Mouse (Mus musculus) limb, embryonic 11.5 days (tissue): ENCODE results near the gene Cst6. TPM values are rescaled to one million over a fixed set of nuclear protein-coding genes. Genes with fewer than 3 reads are reported as not detected.
A peak's percentile ranks its signal among the peaks of the same experiment; 100 is the strongest.

Source experiments
- ATAC-seq: fragments of 200-750 bp; cut with Nextera tagmentation; 2 replicates; pipeline ENCODE4 v1.8.0; 2017; ENCODE audit warnings: low read depth; ENCODE audit not compliant: insufficient number of reproducible peaks, low FRiP score, low TSS enrichment
- DNase-seq: peaks from one replicate; pipeline ENCODE4 v3.0.0-alpha.2; 2015; ENCODE audit warnings: low spot score
- H3K27ac ChIP-seq: fragments of 300-500 bp; sonication (generic); replicated peaks from 2 replicates; pipeline ENCODE4 v1.5.1; 2014; ENCODE audit warnings: low read depth, mild to moderate bottlenecking, low read length
- H3K27me3 ChIP-seq: fragments of 300-500 bp; sonication (generic); 2 replicates; pipeline ENCODE4 v1.6.1; 2014; ENCODE audit warnings: mild to moderate bottlenecking, low read length, mixed read lengths; ENCODE audit not compliant: control insufficient read depth, insufficient read depth
- H3K36me3 ChIP-seq: fragments of 300-500 bp; sonication (generic); 2 replicates; pipeline ENCODE4 v1.6.1; 2014; ENCODE audit warnings: mild to moderate bottlenecking, low read length, moderate library complexity, mixed read lengths; ENCODE audit not compliant: control insufficient read depth, insufficient read depth
- H3K4me1 ChIP-seq: fragments of 300-500 bp; sonication (generic); 2 replicates; pipeline ENCODE4 v1.6.1; 2014; ENCODE audit warnings: low read length, mixed read lengths; ENCODE audit not compliant: control insufficient read depth, insufficient read depth
- H3K4me2 ChIP-seq: fragments of 300-500 bp; sonication (generic); 2 replicates; pipeline ENCODE4 v1.6.1; 2014; ENCODE audit warnings: low read depth, mild to moderate bottlenecking, moderate library complexity; ENCODE audit not compliant: severe bottlenecking
- H3K4me3 ChIP-seq: fragments of 300-500 bp; sonication (generic); 2 replicates; pipeline ENCODE4 v1.5.1; 2014; ENCODE audit warnings: low read depth, low read length
- H3K9ac ChIP-seq: fragments of 300-500 bp; sonication (generic); 2 replicates; pipeline ENCODE4 v1.6.1; 2014; ENCODE audit warnings: mild to moderate bottlenecking, low read length
- H3K9me3 ChIP-seq: fragments of 300-500 bp; sonication (generic); 2 replicates; pipeline ENCODE4 v1.6.1; 2016; ENCODE audit warnings: low read length; ENCODE audit not compliant: control insufficient read depth
- WGBS: fragments of 180-500 bp; shearing (Covaris S2); extraction: QIAGEN DNeasy Blood & Tissue Kit; methylation state at CpG from one replicate; pipeline ENCODE4 v1.1.7; 2014; 5-methylcytosine and 5-hydroxymethylcytosine counted together
- polyA plus RNA-seq: library from polyadenylated mRNA; unstranded; fragments of >200 nt; fragmentation: Nextera tagmentation; extraction: Ambion mirVana; gene quantifications from 2 replicates; pipeline ENCODE4 v1.2.1, GENCODE M21; 2014

Gene Cst6
- polyA plus RNA-seq, 1 experiment from 2014 or later, result 0.64 TPM

DNA sequence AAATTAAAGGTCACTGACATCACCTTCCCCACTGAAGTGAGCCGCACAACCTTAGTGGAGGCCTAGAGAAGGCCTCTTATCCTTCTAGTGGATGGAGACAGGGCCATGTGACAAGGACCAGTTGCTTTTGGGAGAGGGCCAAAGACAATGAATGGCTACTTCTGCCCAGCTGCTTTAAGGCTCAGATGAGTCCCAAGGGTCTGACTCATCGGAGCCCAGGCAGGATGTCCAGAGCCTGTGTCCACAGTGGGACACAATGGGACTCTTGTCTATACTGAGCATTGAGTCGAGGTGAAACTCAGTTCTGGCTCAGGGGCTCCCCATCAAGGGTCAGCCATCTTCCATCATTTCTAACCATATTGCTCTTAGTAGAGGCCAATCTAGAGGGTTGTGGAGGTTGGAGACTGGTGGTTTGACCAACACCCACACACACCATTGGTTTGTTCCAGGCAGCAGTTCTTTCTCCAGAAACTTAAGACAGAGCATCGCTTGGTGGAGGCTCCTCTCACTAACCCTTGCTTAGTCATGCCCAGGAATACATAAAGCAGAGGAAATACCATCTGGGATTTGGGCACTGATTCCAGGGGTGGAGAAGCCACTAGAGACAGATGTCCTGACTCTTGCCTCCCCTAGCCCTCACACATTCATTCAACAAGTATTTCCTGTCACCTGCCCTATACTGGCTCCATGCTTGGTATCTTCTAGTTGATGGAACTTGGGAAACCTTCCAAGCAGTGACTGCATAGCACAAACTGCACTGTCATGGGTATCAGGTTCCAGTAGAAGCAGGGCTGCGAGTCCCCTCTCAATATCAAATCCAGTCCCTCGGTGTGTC lies 3.9 kb downstream of the Cst6 start:
- no peak overlapping the region for H3K27ac ChIP-seq
- 0 out of 2 replicates have a peak, but pooled peaks cover 4% of the 10 kb centered on the region for H3K27me3 ChIP-seq
- H3K4me3 ChIP-seq, result no peak overlapping the region
- no peak for ATAC-seq
- no peak for DNase-seq
- H3K4me1 ChIP-seq, result peaks cover 3% of the 10 kb centered on the region; the same call in 1 of the 2 replicates
- no peaks in the 10 kb centered on the region for H3K36me3 ChIP-seq
- H3K9me3 ChIP-seq, result no peaks in the 10 kb centered on the region
- no peak overlapping the region for H3K9ac ChIP-seq
- whole genome bisulfite sequencing, result 89% methylated on average over 6 of the region's 6 CpGs
- no peak overlapping the region for H3K4me2 ChIP-seq

- Histone ChIP-seq H3K27ac (no peak overlapping the region), H3K4me2 (no peak overlapping the region), H3K4me3 (no peak overlapping the region), H3K9me3 (no peaks in the 10 kb centered on the region), H3K27me3 (no peaks in the 10 kb centered on the region), H3K9ac (no peak overlapping the region), H3K36me3 (no peaks in the 10 kb centered on the region; the same call in 1 of the 2 replicates), H3K4me1 (no peaks in the 10 kb centered on the region)
- DNase-seq (no peak), ATAC-seq (no peak)
- WGBS, result 88% methylated on average over 7 of the region's 7 CpGs
Observed at GRCm38 (mm10) chr19:5341360-5341759, 8.0 kb downstream of the Cst6 start.

DNA sequence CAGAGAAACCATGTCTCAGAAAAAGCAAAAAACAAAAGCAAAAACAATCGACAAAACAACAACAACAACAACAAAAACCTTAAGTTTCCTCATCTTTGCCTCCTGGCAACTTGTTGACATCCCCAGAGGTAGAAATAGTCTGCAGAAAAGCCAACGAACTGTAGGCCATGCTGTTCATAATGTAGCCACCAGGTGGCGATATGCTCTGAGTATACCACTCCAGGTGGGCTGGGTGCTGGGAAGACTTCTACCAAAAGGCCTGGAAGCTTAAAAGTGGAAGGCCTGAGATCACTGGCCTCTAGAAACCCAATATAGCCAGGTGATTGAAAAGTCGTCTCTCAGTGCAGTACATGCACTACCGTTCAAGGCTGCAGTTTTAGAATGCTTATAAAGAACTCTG lies 11.4 kb downstream of the Cst6 start:
- no peak overlapping the region for H3K4me2 ChIP-seq
- DNase-seq, result peak; percentile 85

GRCm38 (mm10) chr19:5335441-5335840 lies 13.9 kb downstream of the Cst6 start, which contains the start of gene Catsper1:
TSS of gene Catsper1 (plus strand) at chr19:5335741.
- no peak within 1 kb of the TSS for H3K4me2 ChIP-seq
- no peaks in the 10 kb centered on the region for H3K9me3 ChIP-seq
- H3K27me3 ChIP-seq, result no peaks in the 10 kb centered on the region
- DNase-seq, result no peak
- H3K27ac ChIP-seq, result no peak within 1 kb of the TSS
- H3K4me1 ChIP-seq, result no peaks in the 10 kb centered on the region
- H3K4me3 ChIP-seq, result no peak within 1 kb of the TSS
- no peak within 1 kb of the TSS for H3K9ac ChIP-seq
- no peaks in the 10 kb centered on the region; the same call in 1 of the 2 replicates for H3K36me3 ChIP-seq
- ATAC-seq, result no peak
- 88% methylated on average over 6 of the region's 6 CpGs for WGBS

More for the DNA sequence above, 11.4 kb downstream of the Cst6 start:
- Histone ChIP-seq H3K27ac (no peak overlapping the region), H3K4me1 (no peaks in the 10 kb centered on the region), H3K4me3 (no peak overlapping the region), H3K9ac (no peak overlapping the region), H3K9me3 (no peaks in the 10 kb centered on the region), H3K36me3 (no peaks in the 10 kb centered on the region; the same call in 1 of the 2 replicates), H3K27me3 (no peaks in the 10 kb centered on the region)
- no peak for ATAC-seq
- 23% methylated on average over 5 of the region's 5 CpGs for WGBS

GRCm38 (mm10) chr19:5334741-5335140 lies 14.6 kb downstream of the Cst6 start:
- DNase-seq (no peak), ATAC-seq (no peak)
- Histone ChIP-seq H3K27ac (no peak overlapping the region), H3K9me3 (no peaks in the 10 kb centered on the region), H3K27me3 (no peaks in the 10 kb centered on the region), H3K9ac (no peak overlapping the region), H3K4me1 (no peaks in the 10 kb centered on the region), H3K36me3 (no peaks in the 10 kb centered on the region; the same call in 1 of the 2 replicates), H3K4me3 (no peak overlapping the region), H3K4me2 (no peak overlapping the region)
- WGBS, result 78% methylated on average over 5 of the region's 5 CpGs

DNA sequence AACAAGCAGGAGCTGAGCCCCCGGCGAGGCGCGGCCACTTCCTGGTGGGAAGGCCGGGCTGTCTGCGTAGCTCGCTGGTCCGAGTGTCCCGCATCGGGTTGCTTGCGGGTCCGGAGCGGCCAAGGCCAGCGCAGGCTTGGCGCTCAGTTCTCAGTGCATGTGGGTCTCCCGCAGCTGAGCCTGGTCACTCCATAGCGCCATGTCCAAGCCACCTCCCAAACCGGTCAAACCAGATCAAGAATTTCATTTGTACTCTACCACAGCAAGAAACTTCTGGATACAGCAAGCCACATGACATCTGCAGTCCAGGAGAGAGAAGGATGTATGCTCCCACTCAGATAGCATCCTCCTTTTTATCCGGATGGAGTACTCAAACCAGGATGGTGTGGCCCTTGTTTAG lies 21.4 kb downstream of the Cst6 start:
- ATAC-seq, result no peak
- Histone ChIP-seq H3K27me3 (no peaks in the 10 kb centered on the region), H3K4me3 (no peak overlapping the region), H3K9ac (no peak overlapping the region), H3K4me1 (no peaks in the 10 kb centered on the region), H3K36me3 (no peaks in the 10 kb centered on the region), H3K9me3 (no peaks in the 10 kb centered on the region), H3K27ac (no peak overlapping the region), H3K4me2 (no peak overlapping the region)
- no peak for DNase-seq
- 76% methylated on average over 19 of the region's 19 CpGs for WGBS

GRCm38 (mm10) chr19:5323801-5324200 lies 25.6 kb downstream of the Cst6 start:
- Histone ChIP-seq H3K4me2 (no peak overlapping the region), H3K4me3 (no peak overlapping the region)

GRCm38 (mm10) chr19:5313189-5313588 lies 36.2 kb downstream of the Cst6 start:
- Histone ChIP-seq H3K27me3 (no peaks in the 10 kb centered on the region), H3K4me3 (no peak overlapping the region)

More at GRCm38 (mm10) chr19:5323801-5324200, 25.6 kb downstream of the Cst6 start:
- Histone ChIP-seq H3K9me3 (no peaks in the 10 kb centered on the region), H3K27me3 (no peaks in the 10 kb centered on the region), H3K9ac (no peak overlapping the region), H3K27ac (no peak overlapping the region), H3K4me1 (no peaks in the 10 kb centered on the region), H3K36me3 (no peaks in the 10 kb centered on the region)
- ATAC-seq (no peak), DNase-seq (no peak)
- 60% methylated on average over 17 of the region's 17 CpGs for WGBS

More at GRCm38 (mm10) chr19:5313189-5313588, 36.2 kb downstream of the Cst6 start:
- ATAC-seq, result no peak
- Histone ChIP-seq H3K9me3 (no peaks in the 10 kb centered on the region), H3K27ac (no peak overlapping the region), H3K4me2 (no peak overlapping the region), H3K36me3 (no peaks in the 10 kb centered on the region), H3K9ac (no peak overlapping the region), H3K4me1 (no peaks in the 10 kb centered on the region)
- WGBS, result 88% methylated on average over 8 of the region's 8 CpGs
- no peak for DNase-seq
